Mouse (Mus musculus): ENCODE results near the gene 1700001K19Rik.
"Not testable (repeated sequence)": the region's sequence is repeated elsewhere in the genome, so short reads cannot be mapped to it uniquely, and the experiment has no call there.

The 1700001K19Rik gene

DNA sequence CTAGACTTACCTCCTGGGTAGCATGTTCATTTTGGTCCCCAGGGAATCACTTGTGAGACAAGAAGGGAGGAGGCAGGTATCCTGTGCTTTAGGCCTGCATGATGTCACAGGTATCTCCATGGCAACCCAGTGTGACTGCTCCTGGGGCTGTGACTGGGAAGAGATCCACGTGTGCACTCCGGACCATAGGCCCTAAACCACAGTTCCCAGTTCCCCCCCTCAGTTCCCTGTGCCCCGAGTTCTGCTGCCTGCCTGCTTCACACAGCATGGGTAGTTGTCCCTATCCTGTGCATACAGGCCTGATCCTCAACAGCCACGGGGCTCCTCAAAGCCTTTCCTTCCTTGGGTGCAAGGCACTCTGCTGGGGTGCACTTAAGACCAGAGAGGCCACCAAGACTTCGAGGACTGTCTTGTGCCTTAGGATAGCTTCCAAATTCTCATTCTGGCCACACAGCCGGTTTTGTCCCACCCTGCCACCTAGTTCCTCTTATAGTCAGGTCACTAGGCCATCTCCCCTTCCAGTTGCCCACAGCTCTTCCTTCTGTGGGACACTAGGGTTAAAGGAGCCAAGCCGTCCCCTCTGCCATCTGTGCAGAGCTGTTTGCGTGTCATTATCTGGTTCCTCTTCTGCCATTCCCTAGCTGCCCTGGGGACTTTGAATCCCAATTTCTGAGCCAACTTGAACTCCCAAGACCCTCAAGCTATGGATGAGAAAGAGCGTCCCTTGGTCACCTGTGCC is at the start of gene 1700001K19Rik:
1700001K19Rik (minus strand) TSS at position 59 of the 739 bp plus-strand sequence.
- DNase-seq (ENCODE audit: low read depth, low spot score), result no peak

GRCm38 (mm10) chr12:110726428-110726827 is 44.0 kb upstream of the 1700001K19Rik start:
- DNase-seq (ENCODE audit: low read depth, low spot score), result no peak

GRCm38 (mm10) chr12:110725489-110725888 is 43.1 kb upstream of the 1700001K19Rik start:
- no peak for DNase-seq (ENCODE audit: low read depth, low spot score)

- DNase-seq (ENCODE audit: low read depth, low spot score), result no peak
These were observed 42.6 kb upstream of the 1700001K19Rik start for GRCm38 (mm10) chr12:110725051-110725450.

GRCm38 (mm10) chr12:110716004-110716403 is 33.6 kb upstream of the 1700001K19Rik start:
- no peak for DNase-seq (ENCODE audit: low read depth, low spot score)

- DNase-seq (ENCODE audit: low read depth, low spot score), result no peak
These were observed 31.8 kb upstream of the 1700001K19Rik start for GRCm38 (mm10) chr12:110714215-110714614.

GRCm38 (mm10) chr12:110713784-110714183 is 31.4 kb upstream of the 1700001K19Rik start:
- no peak for DNase-seq (ENCODE audit: low read depth, low spot score)

- DNase-seq (ENCODE audit: low read depth, low spot score), result no peak
These were observed 28.9 kb upstream of the 1700001K19Rik start for GRCm38 (mm10) chr12:110711270-110711669.

- no peak for DNase-seq (ENCODE audit: low read depth, low spot score)
These were observed 25.0 kb upstream of the 1700001K19Rik start for GRCm38 (mm10) chr12:110707451-110707850.

DNA sequence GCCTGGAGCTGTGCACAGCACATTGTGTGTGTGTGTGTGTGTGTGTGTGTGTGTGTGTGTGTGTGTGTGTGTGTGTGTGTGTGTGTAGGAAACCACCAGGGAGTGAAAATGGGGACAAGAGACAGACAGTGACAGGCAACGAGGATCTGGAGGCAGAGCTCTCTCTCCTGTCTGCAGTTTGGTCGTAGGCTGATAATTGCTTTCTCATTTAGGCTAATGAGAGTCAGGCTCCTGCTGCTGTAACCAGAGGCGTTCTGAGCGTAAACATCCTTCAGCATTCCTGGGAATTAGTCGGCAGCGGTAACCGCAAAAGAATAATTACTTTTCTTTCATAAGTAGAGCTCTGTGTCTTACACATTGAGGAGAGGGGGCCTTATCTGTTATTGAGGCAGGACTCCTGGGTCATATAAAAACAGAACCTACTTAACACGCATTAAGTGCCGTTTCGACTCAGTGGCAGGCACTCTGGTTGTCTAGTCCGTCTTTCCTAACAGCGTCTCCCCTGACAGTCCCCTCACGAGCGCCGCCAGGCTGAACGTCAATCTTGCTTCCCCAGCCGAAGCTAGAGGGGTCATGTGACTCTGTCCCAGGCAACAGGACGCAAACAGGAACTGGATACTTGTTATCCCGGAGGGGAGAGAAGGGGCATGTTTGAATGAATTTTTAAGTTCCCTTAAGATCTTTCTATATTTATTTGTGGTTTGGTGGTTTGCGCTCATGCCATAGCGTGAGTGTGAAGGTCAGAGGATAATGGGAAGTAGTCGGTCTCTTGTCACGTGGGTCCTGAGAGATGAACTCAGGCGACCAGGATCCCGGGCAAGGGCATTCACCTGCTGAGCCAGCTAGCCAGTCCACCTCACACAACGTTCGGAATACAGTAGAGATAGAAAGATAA is 24.2 kb upstream of the 1700001K19Rik start:
- DNase-seq (ENCODE audit: low read depth, low spot score), result peak; percentile 61

GRCm38 (mm10) chr12:110705419-110705818 is 23.0 kb upstream of the 1700001K19Rik start:
- not testable (repeated sequence) for DNase-seq (ENCODE audit: low read depth, low spot score)

DNA sequence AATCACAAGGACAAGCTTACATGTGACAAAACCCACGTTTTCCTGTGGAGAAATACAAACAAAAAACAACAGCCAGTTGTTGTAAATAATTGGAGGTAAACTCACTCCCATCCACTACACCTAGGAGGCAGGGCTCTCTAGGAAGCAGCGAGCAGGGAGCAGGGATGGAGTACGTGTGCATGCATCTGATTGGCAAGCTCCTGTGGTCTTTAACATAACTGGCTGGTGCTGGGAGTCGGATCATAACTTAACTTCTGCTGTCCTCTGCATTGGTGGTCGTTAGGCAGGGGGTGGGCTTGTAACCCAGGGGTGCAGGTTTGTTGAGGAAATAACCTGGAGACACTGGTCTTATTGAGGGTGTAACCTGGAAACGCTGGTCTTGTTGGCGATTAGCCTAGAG is 21.3 kb upstream of the 1700001K19Rik start:
- DNase-seq (ENCODE audit: low read depth, low spot score), result no peak

DNA sequence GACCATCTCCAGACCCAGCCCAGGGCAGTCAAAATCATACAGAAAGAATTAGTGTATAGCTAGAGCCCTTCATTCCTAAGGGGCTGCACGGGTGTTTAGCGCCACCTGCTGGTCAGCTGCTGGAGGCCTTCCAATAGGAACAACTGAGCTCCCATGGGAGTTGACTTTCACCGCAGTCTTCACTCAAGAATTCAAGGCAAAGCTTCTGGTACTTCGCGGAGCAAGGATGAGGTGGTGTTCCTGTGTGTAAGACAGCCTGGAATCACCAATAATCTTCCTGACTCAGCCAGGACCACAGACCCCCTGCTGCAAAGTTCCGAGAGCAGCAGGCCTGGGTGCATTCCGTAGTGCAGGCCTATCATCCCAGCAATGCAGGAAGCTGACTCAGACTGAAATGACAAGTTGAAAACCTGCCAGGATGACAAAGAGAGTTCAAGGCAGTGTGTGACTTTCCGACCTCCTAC is 20.6 kb upstream of the 1700001K19Rik start:
- DNase-seq (ENCODE audit: low read depth, low spot score), result peak; percentile 94

GRCm38 (mm10) chr12:110702556-110702955 is 20.1 kb upstream of the 1700001K19Rik start, which contains the start of gene Hsp90aa1:
Hsp90aa1 (minus strand) TSS chr12:110702728.
- no peak for DNase-seq (ENCODE audit: low read depth, low spot score)

DNA sequence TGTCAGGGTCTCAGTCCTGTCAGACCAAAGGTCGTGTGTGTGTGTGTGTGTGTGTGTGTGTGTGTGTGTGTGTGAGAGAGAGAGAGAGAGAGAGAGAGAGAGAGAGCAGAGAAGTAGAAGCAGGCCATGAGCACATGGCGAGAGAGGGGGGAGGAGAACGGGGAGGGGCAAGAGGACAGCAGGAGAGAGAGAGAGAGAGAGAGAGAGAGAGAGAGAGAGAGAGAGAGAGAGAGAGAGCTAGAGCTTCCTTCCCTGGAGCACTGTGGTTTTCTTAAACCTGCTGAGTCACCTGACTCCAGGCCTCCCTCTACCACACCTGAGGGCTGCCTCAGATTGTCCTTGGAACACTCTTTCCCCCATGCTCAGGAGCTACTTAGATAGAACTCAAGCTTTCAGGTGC is 18.9 kb upstream of the 1700001K19Rik start:
- not testable (repeated sequence) for DNase-seq (ENCODE audit: low read depth, low spot score)

GRCm38 (mm10) chr12:110700730-110701129 is 18.3 kb upstream of the 1700001K19Rik start:
- no peak for DNase-seq (ENCODE audit: low read depth, low spot score)

GRCm38 (mm10) chr12:110699171-110699547 is 16.7 kb upstream of the 1700001K19Rik start:
- DNase-seq (ENCODE audit: low read depth, low spot score), result no peak

DNA sequence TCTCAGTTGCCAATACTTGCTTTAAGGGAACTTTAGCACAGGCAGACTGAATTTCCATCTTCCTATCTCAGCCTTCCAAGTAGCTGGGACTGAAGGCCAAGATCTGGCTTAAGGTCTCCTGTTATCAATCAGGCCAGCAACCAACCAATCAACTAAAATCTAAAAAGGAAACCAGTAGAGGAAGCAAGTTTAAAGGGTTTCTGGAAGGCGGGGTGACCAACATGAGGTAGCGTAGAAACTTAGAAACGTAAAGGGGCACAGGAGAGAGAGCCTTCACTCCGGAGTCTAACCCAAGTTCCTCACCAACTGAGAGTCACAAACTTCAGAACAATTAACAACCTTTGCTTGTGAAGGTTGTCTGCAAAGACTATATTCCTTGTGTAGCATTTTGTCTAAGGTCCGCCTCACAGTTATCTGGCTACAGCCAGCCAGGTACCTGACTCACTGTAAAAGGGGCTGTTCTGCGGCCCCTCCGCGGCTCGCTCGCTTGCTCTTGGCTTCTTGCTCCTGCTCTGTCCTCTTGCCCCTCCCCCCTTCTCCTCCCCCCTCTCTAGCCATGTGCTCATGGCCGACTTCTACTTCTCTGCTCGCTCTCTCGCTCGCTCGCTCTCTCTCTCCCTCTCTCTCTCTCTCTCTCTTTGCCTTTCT is 16.2 kb upstream of the 1700001K19Rik start:
- DNase-seq (ENCODE audit: low read depth, low spot score), result no peak

DNA sequence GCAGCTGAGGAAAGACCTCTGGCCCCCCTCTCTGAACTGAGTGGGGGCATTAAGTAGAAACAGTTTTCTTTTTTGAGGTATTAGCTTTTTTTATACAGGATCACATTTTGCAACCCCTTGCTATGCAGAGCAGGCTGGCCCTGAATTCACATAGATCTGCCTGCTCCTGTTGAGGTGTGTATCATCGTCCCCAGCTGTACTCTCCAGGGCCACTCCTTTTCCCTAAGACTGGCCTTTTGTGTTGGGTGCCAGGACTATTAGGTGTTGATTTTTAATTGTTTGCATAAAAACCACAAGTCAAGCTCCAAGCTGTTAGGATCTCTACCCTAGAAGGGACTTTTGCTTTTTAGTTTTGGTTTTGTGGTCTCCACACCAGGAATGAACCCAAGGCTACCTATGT is 15.7 kb upstream of the 1700001K19Rik start:
- DNase-seq (ENCODE audit: low read depth, low spot score), result no peak

- no peak for DNase-seq (ENCODE audit: low read depth, low spot score)
These were observed 15.0 kb upstream of the 1700001K19Rik start for GRCm38 (mm10) chr12:110697457-110697856.

GRCm38 (mm10) chr12:110696975-110697400 is 14.6 kb upstream of the 1700001K19Rik start:
- no peak for DNase-seq (ENCODE audit: low read depth, low spot score)
